Mouse (Mus musculus): ENCODE measurements around the gene Nudt12. TPM values are rescaled to one million over a fixed set of nuclear protein-coding genes. Genes with fewer than 3 reads are reported as not detected.

The Nudt12 gene
- polyA plus RNA-seq (2015; fragmentation: Nextera tagmentation; extraction: Ambion mirVana) = 3.4 and 4.8 TPM in 2 replicates

- Histone ChIP-seq H3K4me1 (ENCODE audit: control insufficient read depth, low read depth, low read length) (peaks cover 5% of the 10 kb centered on the region), H3K4me2 (ENCODE audit: low read depth, low read length) (peak within 1 kb of the TSS; percentile 80), H3K4me3 (ENCODE audit: low read depth, low read length) (peak within 1 kb of the TSS; percentile 82), H3K27me3 (ENCODE audit: control insufficient read depth, insufficient read depth, low read depth, low read length) (no peaks in the 10 kb centered on the region), H3K9me3 (replicated peaks; ENCODE audit: control insufficient read depth, low read length) (no peaks in the 10 kb centered on the region), H3K36me3 (ENCODE audit: control insufficient read depth, insufficient read depth) (no peaks in the 10 kb centered on the region), H3K27ac (ENCODE audit: low read length) (peak within 1 kb of the TSS; percentile 67), H3K9ac (ENCODE audit: low read depth, low read length) (peak within 1 kb of the TSS; percentile 76)
- ATAC-seq (ENCODE audit: low read depth) = peak; percentile 87
- WGBS (ENCODE audit: insufficient replicate concordance) = under 1% methylated on average over 22 of the region's 22 CpGs
Observed at GRCm38 (mm10) chr17:59013091-59013459, at the start of gene Nudt12. Nudt12 (minus strand) TSS chr17:59013372.

DNA sequence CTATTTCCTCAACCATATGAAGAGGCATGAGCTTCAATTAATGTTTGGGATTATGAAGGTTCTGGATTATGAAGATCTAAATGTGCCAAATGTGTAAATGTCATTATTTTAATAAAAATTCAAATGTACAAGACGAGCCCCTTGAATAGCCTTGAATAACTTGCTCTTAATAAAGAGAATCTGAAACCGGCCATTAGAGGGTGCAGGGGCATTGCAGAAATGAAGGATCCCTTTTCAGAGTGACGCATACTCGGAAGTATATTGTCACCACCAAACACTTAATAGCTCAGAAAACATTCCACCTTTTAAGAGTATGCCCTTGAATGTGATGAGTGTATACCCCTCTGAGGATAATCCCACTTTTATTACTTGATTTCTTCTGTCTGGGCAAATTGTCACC is 40.1 kb upstream of the Nudt12 start:
- no peaks in the 10 kb centered on the region for H3K27me3 ChIP-seq (ENCODE audit: control insufficient read depth, insufficient read depth, low read depth, low read length)
- no peak overlapping the region for H3K9ac ChIP-seq (ENCODE audit: low read depth, low read length)
- no peaks in the 10 kb centered on the region for H3K9me3 ChIP-seq (replicated peaks; ENCODE audit: control insufficient read depth, low read length)
- H3K36me3 ChIP-seq (ENCODE audit: control insufficient read depth, insufficient read depth) = no peaks in the 10 kb centered on the region
- no peak overlapping the region for H3K27ac ChIP-seq (ENCODE audit: low read length)
- ATAC-seq (ENCODE audit: low read depth) = no peak
- H3K4me3 ChIP-seq (ENCODE audit: low read depth, low read length) = no peak overlapping the region
- no peaks in the 10 kb centered on the region for H3K4me1 ChIP-seq (ENCODE audit: control insufficient read depth, low read depth, low read length)
- H3K4me2 ChIP-seq (ENCODE audit: low read depth, low read length) = no peak overlapping the region
- WGBS (ENCODE audit: insufficient replicate concordance) = 62% methylated on average over 4 of the region's 4 CpGs

- Histone ChIP-seq H3K9ac (ENCODE audit: low read depth, low read length) (no peak overlapping the region), H3K4me1 (ENCODE audit: control insufficient read depth, low read depth, low read length) (no peaks in the 10 kb centered on the region), H3K9me3 (replicated peaks; ENCODE audit: control insufficient read depth, low read length) (no peaks in the 10 kb centered on the region), H3K4me3 (ENCODE audit: low read depth, low read length) (no peak overlapping the region), H3K27ac (ENCODE audit: low read length) (no peak overlapping the region), H3K4me2 (ENCODE audit: low read depth, low read length) (no peak overlapping the region), H3K36me3 (ENCODE audit: control insufficient read depth, insufficient read depth) (no peaks in the 10 kb centered on the region), H3K27me3 (ENCODE audit: control insufficient read depth, insufficient read depth, low read depth, low read length) (no peaks in the 10 kb centered on the region)
- ATAC-seq (ENCODE audit: low read depth) = no peak
- 35% methylated on average over 5 of the region's 5 CpGs for WGBS (ENCODE audit: insufficient replicate concordance)
Observed at GRCm38 (mm10) chr17:59039754-59040153, 26.6 kb upstream of the Nudt12 start.

- no peak for ATAC-seq (ENCODE audit: low read depth)
- H3K36me3 ChIP-seq (ENCODE audit: control insufficient read depth, insufficient read depth) = no peaks in the 10 kb centered on the region
- H3K27ac ChIP-seq (ENCODE audit: low read length) = no peak overlapping the region
- H3K4me3 ChIP-seq (ENCODE audit: low read depth, low read length) = no peak overlapping the region
- 72% methylated on average over 3 of the region's 3 CpGs for WGBS (ENCODE audit: insufficient replicate concordance)
- no peak overlapping the region for H3K9ac ChIP-seq (ENCODE audit: low read depth, low read length)
- no peaks in the 10 kb centered on the region for H3K9me3 ChIP-seq (replicated peaks; ENCODE audit: control insufficient read depth, low read length)
- H3K4me2 ChIP-seq (ENCODE audit: low read depth, low read length) = no peak overlapping the region
- H3K4me1 ChIP-seq (ENCODE audit: control insufficient read depth, low read depth, low read length) = no peaks in the 10 kb centered on the region
- no peaks in the 10 kb centered on the region for H3K27me3 ChIP-seq (ENCODE audit: control insufficient read depth, insufficient read depth, low read depth, low read length)
Observed at GRCm38 (mm10) chr17:59033445-59033844, 20.3 kb upstream of the Nudt12 start.

- H3K36me3 ChIP-seq (ENCODE audit: control insufficient read depth, insufficient read depth) = no peaks in the 10 kb centered on the region
- no peak overlapping the region for H3K4me3 ChIP-seq (ENCODE audit: low read depth, low read length)
- ATAC-seq (ENCODE audit: low read depth) = no peak
- WGBS (ENCODE audit: insufficient replicate concordance) = 64% methylated on average over 3 of the region's 3 CpGs
- no peak overlapping the region for H3K9ac ChIP-seq (ENCODE audit: low read depth, low read length)
- H3K27ac ChIP-seq (ENCODE audit: low read length) = no peak overlapping the region
- no peak overlapping the region for H3K4me2 ChIP-seq (ENCODE audit: low read depth, low read length)
- no peaks in the 10 kb centered on the region for H3K27me3 ChIP-seq (ENCODE audit: control insufficient read depth, insufficient read depth, low read depth, low read length)
- no peaks in the 10 kb centered on the region for H3K4me1 ChIP-seq (ENCODE audit: control insufficient read depth, low read depth, low read length)
- H3K9me3 ChIP-seq (replicated peaks; ENCODE audit: control insufficient read depth, low read length) = no peaks in the 10 kb centered on the region
Observed at GRCm38 (mm10) chr17:59026336-59026735, 13.2 kb upstream of the Nudt12 start.

GRCm38 (mm10) chr17:59024502-59024901 is 11.3 kb upstream of the Nudt12 start:
- Histone ChIP-seq H3K27ac (ENCODE audit: low read length) (no peak overlapping the region), H3K9ac (ENCODE audit: low read depth, low read length) (no peak overlapping the region), H3K27me3 (ENCODE audit: control insufficient read depth, insufficient read depth, low read depth, low read length) (no peaks in the 10 kb centered on the region), H3K4me1 (ENCODE audit: control insufficient read depth, low read depth, low read length) (no peaks in the 10 kb centered on the region), H3K4me2 (ENCODE audit: low read depth, low read length) (no peak overlapping the region), H3K36me3 (ENCODE audit: control insufficient read depth, insufficient read depth) (no peaks in the 10 kb centered on the region), H3K4me3 (ENCODE audit: low read depth, low read length) (no peak overlapping the region), H3K9me3 (replicated peaks; ENCODE audit: control insufficient read depth, low read length) (no peaks in the 10 kb centered on the region)
- ATAC-seq (ENCODE audit: low read depth) = no peak
- 58% methylated on average over 6 of the region's 6 CpGs for WGBS (ENCODE audit: insufficient replicate concordance)

GRCm38 (mm10) chr17:59023971-59024370 is 10.8 kb upstream of the Nudt12 start:
- no peaks in the 10 kb centered on the region for H3K9me3 ChIP-seq (replicated peaks; ENCODE audit: control insufficient read depth, low read length)
- WGBS (ENCODE audit: insufficient replicate concordance) = 45% methylated on average over 5 of the region's 5 CpGs
- no peak overlapping the region for H3K9ac ChIP-seq (ENCODE audit: low read depth, low read length)
- H3K4me2 ChIP-seq (ENCODE audit: low read depth, low read length) = no peak overlapping the region
- no peak overlapping the region for H3K27ac ChIP-seq (ENCODE audit: low read length)
- no peaks in the 10 kb centered on the region for H3K4me1 ChIP-seq (ENCODE audit: control insufficient read depth, low read depth, low read length)
- no peak for ATAC-seq (ENCODE audit: low read depth)
- no peaks in the 10 kb centered on the region for H3K36me3 ChIP-seq (ENCODE audit: control insufficient read depth, insufficient read depth)
- H3K4me3 ChIP-seq (ENCODE audit: low read depth, low read length) = no peak overlapping the region
- no peaks in the 10 kb centered on the region for H3K27me3 ChIP-seq (ENCODE audit: control insufficient read depth, insufficient read depth, low read depth, low read length)

DNA sequence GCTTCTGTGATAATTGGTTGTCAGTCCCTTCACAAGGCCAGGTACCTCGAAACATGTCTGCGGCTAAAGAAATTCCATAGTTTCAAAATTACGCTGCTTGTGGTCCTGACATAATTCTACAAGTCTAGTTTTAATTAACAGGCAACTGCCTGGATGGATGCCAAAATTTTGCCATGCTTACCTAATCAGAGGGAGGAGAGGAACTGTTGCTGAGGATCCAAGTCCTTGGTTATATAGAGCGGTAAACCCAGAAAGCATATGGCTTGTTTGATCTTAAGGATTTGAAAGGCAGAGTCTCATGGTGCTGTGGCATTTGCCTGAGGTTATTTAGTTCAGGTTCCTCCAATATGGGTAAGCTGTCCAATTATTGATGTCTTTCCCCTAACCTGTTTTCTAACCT is 5.5 kb upstream of the Nudt12 start:
- H3K27ac ChIP-seq (ENCODE audit: low read length) = no peak overlapping the region
- WGBS (ENCODE audit: insufficient replicate concordance) = 80% methylated on average over 4 of the region's 4 CpGs
- H3K4me1 ChIP-seq (ENCODE audit: control insufficient read depth, low read depth, low read length) = no peaks in the 10 kb centered on the region
- ATAC-seq (ENCODE audit: low read depth) = no peak
- H3K4me3 ChIP-seq (ENCODE audit: low read depth, low read length) = no peak overlapping the region
- no peak overlapping the region for H3K4me2 ChIP-seq (ENCODE audit: low read depth, low read length)
- no peaks in the 10 kb centered on the region for H3K27me3 ChIP-seq (ENCODE audit: control insufficient read depth, insufficient read depth, low read depth, low read length)
- H3K9ac ChIP-seq (ENCODE audit: low read depth, low read length) = no peak overlapping the region
- H3K36me3 ChIP-seq (ENCODE audit: control insufficient read depth, insufficient read depth) = no peaks in the 10 kb centered on the region
- H3K9me3 ChIP-seq (replicated peaks; ENCODE audit: control insufficient read depth, low read length) = no peaks in the 10 kb centered on the region

- H3K9ac ChIP-seq (ENCODE audit: low read depth, low read length) = peak overlapping the region; percentile 76
- peak overlapping the region; percentile 80 for H3K4me2 ChIP-seq (ENCODE audit: low read depth, low read length)
- H3K27me3 ChIP-seq (ENCODE audit: control insufficient read depth, insufficient read depth, low read depth, low read length) = no peaks in the 10 kb centered on the region
- peak; percentile 83 for ATAC-seq (ENCODE audit: low read depth)
- H3K9me3 ChIP-seq (replicated peaks; ENCODE audit: control insufficient read depth, low read length) = no peaks in the 10 kb centered on the region
- H3K4me1 ChIP-seq (ENCODE audit: control insufficient read depth, low read depth, low read length) = peaks cover 5% of the 10 kb centered on the region
- H3K27ac ChIP-seq (ENCODE audit: low read length) = peak overlapping the region; percentile 67
- H3K4me3 ChIP-seq (ENCODE audit: low read depth, low read length) = peak overlapping the region; percentile 82
- 4% methylated on average over 15 of the region's 15 CpGs for WGBS (ENCODE audit: insufficient replicate concordance)
- H3K36me3 ChIP-seq (ENCODE audit: control insufficient read depth, insufficient read depth) = no peaks in the 10 kb centered on the region
Observed at GRCm38 (mm10) chr17:59012421-59013090, 616 bp downstream of the Nudt12 start.

All from liver, embryonic 16.5 days (tissue).